Mouse (Mus musculus) G1E (cell line): Measurements from ENCODE around the gene Notch2.

Experiments
- CTCF ChIP-seq: IDR thresholded peaks from 2 replicates; pipeline ENCODE4 v1.5.1; 2012; ENCODE audit warnings: low read depth, low read length, inconsistent platforms, mixed read lengths
- GATA1 ChIP-seq: IDR thresholded peaks from 2 replicates; pipeline ENCODE4 v1.6.1; 2012; ENCODE audit warnings: borderline replicate concordance, low read length, inconsistent platforms, mixed read lengths

- no peak for TF ChIP-seq CTCF
- no peak for TF ChIP-seq GATA1
These were observed 146.0 kb downstream of the Notch2 start for GRCm38 (mm10) chr3:98159289-98159688.
